Mouse (Mus musculus) Patski (cell line): Measurements from ENCODE around the gene Hist1h2af. TPM values are rescaled to one million over a fixed set of nuclear protein-coding genes. Genes with fewer than 3 reads are reported as not detected.
A peak's percentile ranks its signal among the peaks of the same experiment; 100 is the strongest.
"Not testable (repeated sequence)": the region's sequence is repeated elsewhere in the genome, so short reads cannot be mapped to it uniquely, and the experiment has no call there.

Source experiments
- ATAC-seq: fragments of 100-300 bp; one replicate; pipeline ENCODE4 v1.8.0; 2021
- CTCF ChIA-PET: fragments of 350-600 bp; sonication (Branson Sonifier 250); formaldehyde crosslinking; loops from one replicate; lab custom pipeline; 2022; ENCODE audit warnings: inconsistent platforms; lab: Charles Lee
- POLR2A ChIA-PET: fragments of 350-600 bp; sonication (Branson Sonifier 250); formaldehyde crosslinking; loops from one replicate; lab custom pipeline; 2022; ENCODE audit warnings: antibody characterized with exemption, inconsistent platforms; lab: Charles Lee
- DNase-seq: peaks from one replicate; pipeline ENCODE4 v3.0.0-alpha.2; 2011; ENCODE audit warnings: low read depth, low spot score
- H3K27me3 ChIP-seq: fragments of 371-371 bp; one replicate; pipeline ENCODE4 v1.5.1; 2021
- CTCF ChIP-seq: fragments of 100-300 bp; IDR thresholded peaks from one replicate; pipeline ENCODE4 v1.5.1; 2021
- in situ Hi-C: fragments of 300-500 bp; cut with MboI; formaldehyde crosslinking; loops from 3 replicates; pipeline ENCODE4 v1.11.1; 2018; ENCODE audit warnings: low pct_unique_long_range_greater_than_20kb, mixed read lengths
- polyA plus RNA-seq: library from polyadenylated mRNA; unstranded; gene quantifications from one replicate; pipeline ENCODE4 v1.2.3, GENCODE M21; 2021

The Hist1h2af gene
- polyA plus RNA-seq, 1 experiment from 2014 or later = 1.3 TPM

DNA sequence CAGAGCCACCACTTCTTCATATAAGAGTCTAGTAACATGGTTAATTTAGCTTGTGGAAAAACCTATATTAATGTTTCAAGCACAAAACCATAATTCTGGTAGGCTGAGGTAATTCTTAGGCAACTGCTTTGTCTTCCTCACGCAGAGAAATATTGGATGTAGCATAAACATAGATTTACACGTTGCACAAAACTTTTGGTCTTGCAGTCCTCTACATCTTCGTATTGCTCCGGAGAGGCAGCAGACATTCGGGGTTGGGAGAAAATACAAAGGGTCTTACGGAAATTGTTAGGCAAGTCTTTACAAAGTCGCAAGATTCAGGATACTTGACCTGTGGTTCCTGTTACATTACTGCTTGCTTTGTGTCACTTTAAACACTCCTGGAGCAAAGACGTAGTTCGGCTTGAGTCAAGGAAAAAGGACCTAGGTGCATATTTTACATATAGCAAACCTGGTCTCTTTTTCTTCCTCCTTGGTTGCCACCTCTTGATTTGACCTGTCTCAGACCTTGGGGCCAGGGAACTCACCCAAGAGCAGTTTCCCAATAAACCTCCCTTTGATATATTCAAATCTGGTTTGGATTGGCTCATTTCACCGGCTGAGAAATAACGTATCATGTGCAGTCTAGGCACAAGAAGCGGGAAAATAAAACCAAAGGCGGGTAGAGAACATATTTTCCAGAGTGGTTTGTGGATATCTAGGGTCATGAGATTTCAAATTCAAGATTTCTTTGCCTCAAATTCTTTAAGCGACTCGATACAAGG, 844 bp downstream of the Hist1h2af start:
- DNase-seq = no peak
- peak; percentile 19 for ATAC-seq
- in situ Hi-C loops = loop anchor here (5.0 to 10.0 kb wide), 3 partner anchors 63 to 1820 kb away; partner anchors contain the start of genes Hist1h2ag, Hist1h2ai, Hist1h2bj and Hist1h2bl

DNA sequence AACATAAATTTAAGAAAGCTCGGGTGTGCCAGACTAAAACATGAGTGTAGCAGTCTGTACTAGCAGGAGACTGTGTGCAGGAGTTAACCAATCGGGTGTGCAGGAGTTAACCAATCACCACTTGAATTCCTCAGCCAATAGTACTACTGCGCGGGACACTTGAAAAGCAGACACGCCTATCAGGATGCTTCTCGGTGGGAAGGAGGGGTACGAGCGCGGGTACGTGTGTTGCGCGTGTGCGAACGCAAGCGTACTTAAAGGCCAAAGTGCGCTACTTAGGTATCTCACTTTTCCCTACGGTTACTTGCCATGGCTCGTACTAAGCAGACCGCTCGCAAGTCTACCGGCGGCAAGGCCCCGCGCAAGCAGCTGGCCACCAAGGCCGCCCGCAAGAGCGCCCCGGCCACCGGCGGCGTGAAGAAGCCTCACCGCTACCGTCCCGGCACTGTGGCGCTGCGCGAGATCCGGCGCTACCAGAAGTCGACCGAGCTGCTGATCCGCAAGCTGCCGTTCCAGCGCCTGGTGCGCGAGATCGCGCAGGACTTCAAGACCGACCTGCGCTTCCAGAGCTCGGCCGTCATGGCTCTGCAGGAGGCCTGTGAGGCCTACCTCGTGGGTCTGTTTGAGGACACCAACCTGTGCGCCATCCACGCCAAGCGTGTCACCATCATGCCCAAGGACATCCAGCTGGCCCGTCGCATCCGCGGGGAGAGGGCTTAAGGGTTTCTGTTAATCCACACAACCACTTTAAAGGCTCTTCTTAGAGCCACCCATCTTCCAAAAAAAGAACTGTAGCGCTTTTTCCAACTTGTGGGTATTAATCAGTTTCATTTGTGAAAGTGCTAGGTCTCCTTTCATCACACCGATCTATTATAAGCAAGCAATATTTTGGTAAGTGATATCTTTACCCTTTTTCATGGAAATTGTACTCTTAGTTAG, 1.7 kb downstream of the Hist1h2af start, which contains the start of gene Hist1h3g:
Hist1h3g (plus strand) TSS at position 286 of the 939 bp plus-strand sequence.
- POLR2A ChIA-PET = interaction anchor here (0.6 kb wide), 1 partner anchor 47 kb away, joined by 3 read pairs; no protein-coding TSS in a partner anchor
- in situ Hi-C loops = loop anchor here (10.0 kb wide), 1 partner anchor 1821 kb away; the partner anchor contains the start of genes Hist1h2ai, Hist1h2bl and Hist1h3h
- DNase-seq, H3K27me3 ChIP-seq, CTCF ChIA-PET: not testable (repeated sequence)
- peak; percentile 61 for ATAC-seq

More for the DNA sequence above, 844 bp downstream of the Hist1h2af start:
- no peaks in the 10 kb centered on the region for H3K27me3 ChIP-seq
- ChIA-PET POLR2A (interaction anchor here (0.6 kb wide), 1 partner anchor 48 kb away, joined by 3 read pairs; no protein-coding TSS in a partner anchor), CTCF (interaction anchor here (1.1 to 1.6 kb wide), 2 partner anchors 9 to 20 kb away, joined by 4 to 6 read pairs; partner anchors contain the start of gene Hist1h2bh)
- TF ChIP-seq CTCF = no peak

DNA sequence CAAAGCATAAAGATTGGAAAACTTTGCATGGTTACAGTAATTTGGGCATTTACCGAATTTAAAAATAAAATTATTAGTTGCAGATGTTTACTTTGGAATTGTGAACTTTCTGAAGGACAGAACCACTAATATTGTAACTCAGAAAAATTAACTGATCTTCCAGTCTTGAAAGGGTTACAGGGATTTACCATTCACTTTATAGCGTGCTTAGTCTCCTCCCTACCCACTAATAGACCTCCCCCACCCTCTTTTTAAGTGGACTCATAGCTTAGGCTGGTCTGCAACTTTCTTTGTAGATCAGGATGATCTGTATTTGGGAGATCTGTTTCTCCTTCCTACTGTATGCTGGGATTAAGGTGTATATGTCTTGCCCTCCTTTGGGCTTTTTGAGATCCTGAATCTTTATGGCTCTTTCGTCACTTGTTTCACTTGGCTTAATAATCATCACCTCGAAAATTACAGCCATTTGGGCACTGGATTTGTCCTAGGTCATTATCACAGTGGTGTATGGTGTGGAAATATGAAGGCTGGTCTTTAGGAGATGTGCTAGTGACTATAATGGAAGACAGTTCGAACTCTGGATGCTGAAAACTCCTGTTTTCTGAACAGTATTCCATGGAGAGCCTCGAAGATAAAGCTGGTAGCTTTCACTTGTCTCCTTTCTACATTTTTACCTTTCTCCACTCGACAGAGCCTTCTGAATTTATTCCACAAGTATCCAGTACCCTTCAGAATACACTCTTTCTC, 2.5 kb downstream of the Hist1h2af start:
- ChIA-PET POLR2A (no interaction called here), CTCF (no interaction called here)
- in situ Hi-C loops = loop anchor here (10.0 kb wide), 1 partner anchor 1821 kb away; the partner anchor contains the start of genes Hist1h2ai, Hist1h2bl and Hist1h3h
- no peaks in the 10 kb centered on the region for H3K27me3 ChIP-seq
- DNase-seq (no peak), ATAC-seq (no peak)
- no peak for TF ChIP-seq CTCF

DNA sequence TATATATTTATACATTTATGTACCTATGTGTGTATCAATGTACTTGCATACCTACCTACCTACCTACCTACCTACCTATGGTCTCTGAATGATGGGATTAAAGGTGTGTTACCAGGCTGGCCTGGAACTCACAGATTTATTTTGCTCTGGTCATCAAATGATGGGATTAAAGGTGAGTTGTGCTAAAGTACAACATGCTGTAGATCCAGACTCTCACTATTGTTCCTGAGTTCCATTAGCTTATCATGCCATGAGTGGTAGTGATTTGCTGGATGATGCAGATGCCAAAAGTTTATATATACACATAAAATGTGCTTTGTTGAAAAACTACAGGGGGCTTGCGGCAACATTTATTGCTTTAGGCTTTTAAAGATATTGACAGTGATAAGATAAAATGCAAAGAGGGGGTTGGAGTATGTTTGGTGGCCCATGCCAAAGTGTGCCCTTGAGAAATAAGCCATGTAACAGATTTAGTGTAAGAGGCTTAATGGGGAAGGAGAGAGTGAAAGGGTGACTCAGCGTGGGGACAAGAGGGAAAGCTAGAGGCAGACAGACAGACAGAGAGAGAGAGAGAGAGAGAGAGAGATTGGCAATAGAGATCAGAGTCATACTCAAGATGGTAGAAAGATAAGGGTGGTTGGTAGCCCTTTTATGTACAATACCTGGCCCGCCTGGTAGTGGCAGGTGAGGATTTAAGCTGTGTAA, 3.5 kb downstream of the Hist1h2af start:
- in situ Hi-C loops = loop anchor here (10.0 kb wide), 1 partner anchor 1822 kb away; the partner anchor contains the start of genes Hist1h2ai, Hist1h2bl and Hist1h3h
- no peaks in the 10 kb centered on the region for H3K27me3 ChIP-seq
- ATAC-seq (no peak), DNase-seq (no peak)
- POLR2A ChIA-PET = no interaction called here
- CTCF ChIA-PET = no interaction called here
- no peak for TF ChIP-seq CTCF

DNA sequence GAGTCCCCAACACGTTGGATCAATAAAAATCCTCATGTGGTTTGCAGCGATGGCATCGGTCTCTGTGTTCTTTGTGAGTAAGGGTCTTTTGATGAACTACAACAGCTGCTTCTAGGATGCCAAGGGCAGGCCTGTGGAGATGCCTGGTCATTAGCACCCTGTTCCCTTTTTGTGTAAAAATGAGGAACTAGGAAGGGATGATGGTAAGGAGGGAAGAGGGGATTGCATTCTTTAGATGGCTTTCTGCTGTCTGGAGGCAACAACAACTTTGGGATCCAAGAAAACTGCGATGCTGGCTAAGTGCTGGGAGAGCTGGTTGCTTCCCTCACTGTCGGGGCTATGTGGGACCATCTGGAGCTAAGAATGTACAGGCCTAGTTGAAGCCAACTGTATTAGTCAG, 4.5 kb downstream of the Hist1h2af start:
- CTCF ChIA-PET = no interaction called here
- POLR2A ChIA-PET = no interaction called here
- ATAC-seq (no peak), DNase-seq (no peak)
- TF ChIP-seq CTCF = no peak
- H3K27me3 ChIP-seq = no peaks in the 10 kb centered on the region
- in situ Hi-C loops = loop anchor here (10.0 kb wide), 1 partner anchor 1823 kb away; the partner anchor contains the start of genes Hist1h2ai, Hist1h2bl and Hist1h3h

DNA sequence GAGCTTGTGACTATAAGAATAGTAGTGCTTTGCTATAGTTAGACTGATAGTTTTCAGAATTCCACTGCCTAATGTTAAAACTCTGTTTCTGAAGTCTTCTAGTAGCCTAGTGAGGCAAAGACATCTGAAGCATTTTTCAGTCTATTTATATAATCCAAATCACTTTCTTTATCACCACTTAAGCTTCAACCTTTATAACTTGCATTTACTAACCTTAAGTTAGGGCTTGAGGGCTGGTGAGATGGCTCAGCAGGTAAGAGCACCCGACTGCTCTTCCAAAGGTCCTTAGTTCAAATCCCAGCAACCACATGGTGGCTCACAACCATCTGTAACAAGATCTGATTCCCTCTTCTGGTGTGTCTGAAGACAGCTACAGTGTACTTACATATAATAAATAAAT, 6.1 kb downstream of the Hist1h2af start:
- in situ Hi-C loops = loop anchor here (10.0 kb wide), 1 partner anchor 1825 kb away; the partner anchor contains the start of genes Hist1h2ai, Hist1h2bl and Hist1h3h
- POLR2A ChIA-PET, H3K27me3 ChIP-seq, ATAC-seq, DNase-seq: not testable (repeated sequence)
- CTCF ChIA-PET = interaction anchor here (1.6 kb wide), 1 partner anchor 45 kb away, joined by 3 read pairs; no protein-coding TSS in a partner anchor

DNA sequence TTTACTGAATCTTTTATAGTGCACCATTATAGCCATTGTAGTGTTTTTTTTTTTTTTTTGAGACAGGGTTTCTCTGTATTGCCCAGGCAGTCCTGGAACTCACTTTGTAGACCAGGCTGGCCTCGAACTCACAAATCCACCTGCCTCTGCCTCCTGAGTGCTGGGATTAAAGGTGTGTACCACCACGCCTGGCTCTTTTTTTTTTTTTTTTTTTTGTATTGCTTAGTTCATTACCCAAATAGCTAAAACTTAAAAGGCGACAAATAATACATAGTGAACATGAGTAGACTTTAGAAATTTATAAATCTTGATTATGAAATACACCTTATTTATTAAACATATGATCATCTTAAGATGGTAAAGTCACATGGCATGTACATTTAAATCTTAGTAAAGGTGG, 7.8 kb downstream of the Hist1h2af start:
- DNase-seq (no peak), ATAC-seq (no peak)
- no peaks in the 10 kb centered on the region for H3K27me3 ChIP-seq
- TF ChIP-seq CTCF = no peak
- in situ Hi-C loops = no loop called here
- CTCF ChIA-PET = interaction anchor here (1.2 kb wide), 1 partner anchor 26 kb away, joined by 3 read pairs; no protein-coding TSS in a partner anchor
- POLR2A ChIA-PET = interaction anchor here (0.6 to 1.8 kb wide), 5 partner anchors 8 to 1754 kb away, joined by 3 to 15 read pairs (median 3); partner anchors contain the start of genes Hist1h2an and Hist1h2bp

DNA sequence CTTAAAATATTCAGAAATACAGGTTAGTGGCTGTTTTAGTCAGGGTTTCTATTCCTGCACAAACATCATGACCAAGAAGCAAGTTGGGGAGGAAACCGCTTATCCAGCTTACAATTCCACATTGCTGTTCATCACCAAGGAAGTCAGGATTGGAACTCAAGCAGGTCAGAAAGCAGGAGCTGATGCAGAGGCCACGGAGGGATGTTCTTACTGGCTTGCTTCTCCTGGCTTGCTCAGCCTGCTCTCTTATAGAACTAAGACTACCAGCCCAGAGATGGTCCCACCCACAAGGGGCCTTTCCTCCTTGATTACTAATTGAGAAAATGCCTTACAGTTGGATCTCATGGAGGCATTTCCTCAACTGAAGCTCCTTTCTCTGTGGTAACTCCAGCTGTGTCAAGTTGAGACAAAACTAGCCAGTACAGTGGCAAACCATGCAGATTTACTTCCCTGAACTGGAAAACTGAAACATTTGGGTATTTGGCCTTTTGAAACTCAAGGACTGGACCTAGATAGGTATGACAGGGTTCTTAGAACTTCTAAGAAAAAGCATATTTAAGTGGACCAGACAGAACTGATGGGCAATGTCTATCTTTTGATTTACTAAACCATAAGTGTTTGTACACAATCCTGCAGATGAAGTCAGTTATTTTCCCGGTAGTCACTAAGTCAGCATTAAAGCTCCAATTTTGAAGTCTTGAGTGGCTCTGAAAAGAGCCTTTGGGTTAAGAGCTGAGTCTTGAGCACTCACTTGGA, 8.7 kb downstream of the Hist1h2af start:
- DNase-seq, in situ Hi-C loops, H3K27me3 ChIP-seq, ATAC-seq: not testable (repeated sequence)
- ChIA-PET CTCF (interaction anchor here (1.3 kb wide), 2 partner anchors 9 to 10 kb away, joined by 3 to 4 read pairs; partner anchors contain the start of genes Hist1h1d and Hist1h2af), POLR2A (interaction anchor here (0.6 to 1.8 kb wide), 4 partner anchors 7 to 42 kb away, joined by 3 to 15 read pairs (median 4); no protein-coding TSS in a partner anchor)

DNA sequence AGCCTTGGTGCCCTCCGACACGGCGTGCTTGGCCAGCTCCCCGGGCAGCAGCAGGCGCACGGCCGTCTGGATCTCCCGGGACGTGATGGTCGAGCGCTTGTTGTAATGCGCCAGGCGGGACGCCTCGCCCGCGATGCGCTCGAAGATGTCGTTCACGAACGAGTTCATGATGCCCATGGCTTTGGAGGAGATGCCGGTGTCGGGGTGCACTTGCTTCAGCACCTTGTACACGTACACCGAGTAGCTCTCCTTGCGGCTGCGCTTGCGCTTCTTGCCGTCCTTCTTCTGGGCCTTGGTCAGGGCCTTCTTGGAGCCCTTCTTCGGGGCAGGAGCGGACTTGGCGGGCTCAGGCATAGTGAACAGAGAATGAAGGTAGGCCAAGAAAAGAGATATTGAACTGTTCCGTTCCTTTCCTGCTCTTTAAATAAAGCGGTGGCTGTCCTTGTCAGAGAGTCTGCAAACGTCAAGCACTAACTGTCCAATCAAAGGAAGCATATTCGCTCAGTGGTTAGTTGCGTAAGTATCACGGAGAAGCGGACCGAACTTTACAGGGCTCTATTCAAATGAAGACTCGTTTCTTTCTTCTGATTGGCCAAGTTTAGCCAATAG, 9.4 kb downstream of the Hist1h2af start, which contains the start of gene Hist1h2bh:
Hist1h2bh (minus strand) TSS at position 394 of the 609 bp plus-strand sequence.
- in situ Hi-C loops, H3K27me3 ChIP-seq: not testable (repeated sequence)
- CTCF ChIA-PET = interaction anchor here (1.3 kb wide), 2 partner anchors 9 kb away, joined by 3 to 4 read pairs; partner anchors contain the start of genes Hist1h1d and Hist1h2af
- POLR2A ChIA-PET = interaction anchor here (1.4 to 1.8 kb wide), 2 partner anchors 8 to 41 kb away, joined by 5 to 15 read pairs; no protein-coding TSS in a partner anchor
- DNase-seq (peak; percentile 83), ATAC-seq (peak; percentile 94)
